Mouse (Mus musculus) megakaryocyte-erythroid progenitor cell, adult 5-6 weeks (primary cell): ENCODE results near the gene Nlrp3. TPM values are rescaled to one million over a fixed set of nuclear protein-coding genes. Genes with fewer than 3 reads are reported as not detected.

ENCODE experiments used
- ATAC-seq: replicated peaks from 2 replicates; pipeline ENCODE4 v1.8.0; 2016; ENCODE audit warnings: mild to moderate bottlenecking, inconsistent platforms; ENCODE audit not compliant: severe bottlenecking, poor library complexity, low FRiP score, low TSS enrichment
- total RNA-seq, 2 experiments: library from RNA; stranded (forward) in 1 of 2; stranded (reverse) in 1 of 2; fragments of 200-1000, 215-1000 nt in 1 of 2; fragments of >200 nt in 1 of 2; fragmentation: Nextera tagmentation in 1 of 2; gene quantifications; 2 replicates each; pipeline ENCODE4 v1.2.3; 2014 to 2017

Nlrp3 gene
- total RNA-seq, 2 experiments from 2014 or later = not detected

DNA sequence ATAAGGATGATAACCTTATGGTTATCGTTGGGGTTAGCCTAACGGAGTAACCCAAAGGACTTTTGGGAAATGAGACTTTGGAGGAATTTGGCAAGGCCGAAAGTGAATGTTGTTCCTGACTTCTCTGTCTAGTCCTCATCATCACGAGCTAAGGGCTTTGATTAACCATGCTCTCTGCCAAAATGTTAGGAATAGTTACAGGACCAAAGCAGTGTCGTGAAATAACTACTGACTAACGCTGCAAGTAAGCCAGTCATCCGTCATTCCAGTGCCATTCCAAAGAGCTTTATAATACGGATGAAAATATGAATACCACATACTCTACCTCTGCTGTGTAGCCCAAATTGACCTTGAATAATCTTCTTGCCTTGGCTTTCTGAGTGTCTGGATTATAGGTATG, 55.6 kb downstream of the Nlrp3 start:
- no peak for ATAC-seq

DNA sequence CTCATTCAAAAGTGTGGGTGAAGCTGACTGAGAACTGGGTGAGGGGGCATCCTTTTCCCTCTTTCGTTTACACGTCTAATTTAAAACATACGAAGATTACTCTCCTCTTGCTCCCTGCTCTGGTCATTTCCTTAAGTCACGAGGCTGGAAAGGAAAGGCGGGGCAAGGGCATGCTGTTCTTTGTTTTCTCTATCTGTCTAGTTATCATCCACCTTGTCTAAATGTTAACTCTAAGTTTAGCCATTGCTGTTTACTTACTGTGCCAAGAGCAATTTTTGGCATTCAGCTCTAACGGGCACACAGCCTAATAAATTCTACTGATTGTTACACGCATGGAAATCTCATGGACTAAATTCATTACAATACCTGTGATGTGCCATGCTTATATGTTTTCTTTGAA, 57.8 kb downstream of the Nlrp3 start:
- no peak for ATAC-seq

DNA sequence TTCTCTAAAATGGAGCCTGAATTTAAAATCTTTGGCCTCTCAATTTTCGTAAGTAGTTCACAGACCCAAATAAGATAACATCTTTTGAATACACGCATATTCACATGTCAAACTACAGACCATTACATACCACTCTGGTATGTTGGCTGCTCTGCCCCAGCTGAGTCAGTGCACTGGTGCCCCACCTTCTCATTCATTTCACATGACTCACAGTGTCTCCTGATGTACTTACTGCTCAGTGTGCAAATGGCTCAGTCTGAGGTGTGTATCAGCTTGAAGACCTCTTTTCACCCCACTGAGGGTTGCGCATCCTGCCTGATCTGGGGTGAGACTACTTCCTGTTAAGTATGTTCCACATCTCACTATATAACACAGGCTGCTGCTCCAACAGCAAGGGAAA, 59.5 kb downstream of the Nlrp3 start:
- ATAC-seq = no peak

DNA sequence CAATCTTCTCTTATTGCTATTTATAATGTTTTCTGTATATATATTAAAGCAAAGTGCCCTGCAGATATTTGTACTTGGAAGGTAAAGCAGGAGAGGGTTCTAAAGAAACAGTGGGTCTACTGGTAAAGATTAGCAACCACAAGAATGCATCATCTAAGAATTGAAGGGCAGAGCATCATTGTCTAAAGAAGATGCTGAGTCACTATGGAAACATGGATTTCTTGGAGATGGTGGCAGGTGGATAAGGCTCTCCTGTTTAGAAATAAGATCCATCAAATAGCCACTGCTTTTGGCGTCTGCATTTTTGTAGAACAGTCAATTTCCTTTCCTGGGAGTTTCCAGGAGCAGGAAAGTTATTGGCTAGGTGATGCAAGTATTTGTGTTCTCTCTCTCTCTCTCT, 60.9 kb downstream of the Nlrp3 start:
- ATAC-seq = no peak

DNA sequence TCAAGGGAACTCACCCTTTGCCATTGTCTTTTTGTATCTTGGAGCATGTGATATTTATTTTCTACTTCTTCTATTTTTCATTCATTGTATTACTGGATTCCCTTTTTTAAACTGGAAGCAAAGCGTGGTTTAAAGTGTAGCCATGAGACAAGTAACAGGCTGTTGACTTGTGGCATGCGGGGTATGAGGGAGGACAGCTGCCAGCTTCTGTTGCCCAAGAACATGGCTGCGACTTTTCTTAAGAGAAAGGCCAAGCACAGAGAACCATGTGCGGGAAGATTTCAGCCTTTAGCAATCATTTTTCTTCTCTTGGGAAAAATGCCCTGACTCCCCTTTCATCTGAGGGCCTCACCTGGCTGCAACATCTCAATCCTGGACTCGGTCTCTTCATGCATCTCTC, 70.3 kb downstream of the Nlrp3 start:
- no peak for ATAC-seq

DNA sequence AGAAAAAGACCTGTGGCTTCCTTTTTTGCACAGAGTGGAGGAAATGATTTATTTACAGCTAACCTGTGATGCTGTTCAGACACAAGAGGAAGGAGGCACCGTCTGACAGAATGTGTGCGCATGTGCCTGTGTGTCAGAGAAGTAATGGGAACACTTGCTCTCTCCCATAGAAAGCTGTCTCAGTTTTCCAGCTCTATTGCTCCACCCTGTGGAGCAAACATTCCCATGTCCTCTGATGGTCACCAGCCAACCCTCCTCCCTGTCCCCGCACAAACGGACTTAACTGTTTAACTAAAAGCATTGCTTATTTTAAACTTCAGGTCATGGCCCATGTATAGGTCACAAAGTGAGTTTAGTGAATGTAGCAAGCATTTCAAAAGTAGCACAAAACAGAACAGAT, 72.8 kb downstream of the Nlrp3 start:
- no peak for ATAC-seq

Other genes starting within 250 kb of the Nlrp3 start
- gene Wnt9a, start 234.6 kb upstream of the Nlrp3 start, total RNA-seq (2014; fragmentation: Nextera tagmentation) = not detected in 2 replicates
- gene Wnt9a, start 234.6 kb upstream of the Nlrp3 start, total RNA-seq (2017) = not detected in 2 replicates
- not detected in 2 replicates for gene Prss38, start 165.9 kb upstream of the Nlrp3 start, total RNA-seq (2014; fragmentation: Nextera tagmentation)
- gene Prss38, start 165.9 kb upstream of the Nlrp3 start, total RNA-seq (2017) = not detected in 2 replicates
- 10.2 and 12.8 TPM in 2 replicates for gene Jmjd4, start 91.5 kb upstream of the Nlrp3 start, total RNA-seq (2014; fragmentation: Nextera tagmentation)
- 7.4 and 10.3 TPM in 2 replicates for gene Jmjd4, start 91.5 kb upstream of the Nlrp3 start, total RNA-seq (2017)
- gene Snap47, start 90.4 kb upstream of the Nlrp3 start, total RNA-seq (2014; fragmentation: Nextera tagmentation) = 8.7 and 11.5 TPM in 2 replicates
- gene Snap47, start 90.4 kb upstream of the Nlrp3 start, total RNA-seq (2017) = 9.0 and 9.6 TPM in 2 replicates
- 2.0 and 2.6 TPM in 2 replicates for gene Zfp867, start 69.1 kb upstream of the Nlrp3 start, total RNA-seq (2014; fragmentation: Nextera tagmentation)
- gene Zfp867, start 69.1 kb upstream of the Nlrp3 start, total RNA-seq (2017) = 2.2 and 2.7 TPM in 2 replicates
- 23.0 and 24.9 TPM in 2 replicates for gene Zkscan17, start 14.8 kb upstream of the Nlrp3 start, total RNA-seq (2014; fragmentation: Nextera tagmentation)
- 10.4 and 17.5 TPM in 2 replicates for gene Zkscan17, start 14.8 kb upstream of the Nlrp3 start, total RNA-seq (2017)
- not detected in 2 replicates for gene Olfr222, start 34.7 kb downstream of the Nlrp3 start, total RNA-seq (2014; fragmentation: Nextera tagmentation)
- gene Olfr222, start 34.7 kb downstream of the Nlrp3 start, total RNA-seq (2017) = not detected in 2 replicates
- not detected in 2 replicates for gene Olfr223, start 51.7 kb downstream of the Nlrp3 start, total RNA-seq (2014; fragmentation: Nextera tagmentation)
- gene Olfr223, start 51.7 kb downstream of the Nlrp3 start, total RNA-seq (2017) = not detected in 2 replicates
- 53.1 and 65.7 TPM in 2 replicates for gene Mprip, start 119.7 kb downstream of the Nlrp3 start, total RNA-seq (2014; fragmentation: Nextera tagmentation)
- 71.1 and 75.5 TPM in 2 replicates for gene Mprip, start 119.7 kb downstream of the Nlrp3 start, total RNA-seq (2017)
- 2.6 and 2.8 TPM in 2 replicates for gene Pld6, start 246.1 kb downstream of the Nlrp3 start, total RNA-seq (2014; fragmentation: Nextera tagmentation)
- 1.4 and 2.1 TPM in 2 replicates for gene Pld6, start 246.1 kb downstream of the Nlrp3 start, total RNA-seq (2017)